Comparison of ENCODE assay signal across 11 mouse cellular contexts in the genomic region with DNA sequence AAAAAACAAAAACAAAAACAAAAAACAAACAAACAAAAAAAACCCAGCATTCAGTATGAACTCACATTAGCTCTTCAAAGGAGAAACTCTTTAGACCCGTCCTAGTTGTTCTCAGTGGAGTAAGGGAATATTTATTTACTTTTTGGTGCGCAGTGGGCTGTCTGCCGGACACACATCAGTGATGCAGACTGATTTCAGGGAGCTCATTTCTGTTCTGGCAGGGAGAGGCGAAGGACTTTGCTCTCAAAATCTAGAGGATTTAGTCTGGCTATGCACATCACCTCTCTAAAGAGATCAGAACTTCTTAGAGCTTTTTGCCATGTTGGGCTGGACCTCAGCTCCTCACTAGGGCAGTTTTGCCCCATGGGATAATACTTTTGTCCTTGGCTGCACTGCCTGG. TPM values are rescaled to one million over a fixed set of nuclear protein-coding genes. Genes with fewer than 3 reads are reported as not detected.
A peak's percentile ranks its signal among the peaks of the same experiment; 100 is the strongest.
DNase-seq lines count a peak whose midpoint lies in the region; ATAC-seq and TF ChIP-seq lines count a peak whose summit lies in the region.
"Had no signal": no experiment of that assay in that cellular context is flagged by ENCODE, and none has a peak within 500 bp of the region (broad histone marks: within the 10 kb centered on the region; RNA-seq: fewer than 3 reads in every experiment).

No protein-coding gene starts in this region.

- H3K4me2 ChIP-seq in forebrain, embryonic 13.5 days: peak overlapping the region; percentile 93
- peak overlapping the region; percentile 91 for H3K4me2 ChIP-seq in kidney, embryonic 15.5 days
- peak overlapping the region; percentile 89 for H3K4me2 ChIP-seq in midbrain, embryonic 16.5 days (ENCODE audit: low read length)

- peak overlapping the region; percentile 93 for H3K4me3 ChIP-seq in layer of hippocampus, adult 2 months
- peak overlapping the region; percentile 93 for H3K4me3 ChIP-seq in forebrain, embryonic 13.5 days
- H3K4me3 ChIP-seq in kidney, embryonic 15.5 days (replicated peaks): peak overlapping the region; percentile 92
- H3K4me3 ChIP-seq in midbrain, embryonic 16.5 days (ENCODE audit: low read depth, low read length): peak overlapping the region; percentile 89

- WGBS in forebrain, embryonic 13.5 days: 45% methylated on average over 4 of the region's 4 CpGs
- WGBS in kidney, embryonic 15.5 days: 42% methylated on average over 4 of the region's 4 CpGs
- 46% methylated on average over 4 of the region's 4 CpGs for WGBS in midbrain, embryonic 16.5 days

- DNase-seq in layer of hippocampus, adult 2 months (ENCODE audit: low spot score in 2 of 2): no peak
- no peak for DNase-seq in layer of hippocampus, postnatal 14 days (ENCODE audit: low spot score in 2 of 2)
- DNase-seq in MN1 (ENCODE audit: low spot score): no peak
- no peak for DNase-seq in frontal cortex, postnatal 25 days (ENCODE audit: low spot score in 2 of 2)
- DNase-seq: spleen, adult 18-20 months had no signal

- H3K4me1 ChIP-seq in forebrain, embryonic 13.5 days: peaks cover 55% of the 10 kb centered on the region
- H3K4me1 ChIP-seq in kidney, embryonic 15.5 days: peaks cover 55% of the 10 kb centered on the region
- peaks cover 27% of the 10 kb centered on the region for H3K4me1 ChIP-seq in midbrain, embryonic 16.5 days (ENCODE audit: control insufficient read depth, insufficient read depth, low read length)

- peak overlapping the region; percentile 97 for H3K9ac ChIP-seq in forebrain, embryonic 13.5 days
- peak overlapping the region; percentile 1; the same call in 1 of the 2 replicates for H3K9ac ChIP-seq in kidney, embryonic 15.5 days
- peak overlapping the region; percentile 36 for H3K9ac ChIP-seq in midbrain, embryonic 16.5 days (ENCODE audit: low read depth, low read length)

- no peak for TF ChIP-seq CTCF in layer of hippocampus, adult 2 months (conservative IDR thresholded peaks at IDR 0.05)

- ATAC-seq in forebrain, embryonic 13.5 days: no peak
- no peak for ATAC-seq in kidney, embryonic 15.5 days (replicated peaks; ENCODE audit: low FRiP score)
- no peak for ATAC-seq in midbrain, embryonic 16.5 days
- ATAC-seq in erythroid progenitor cell, adult 5-6 weeks (replicated peaks; ENCODE audit: low FRiP score, poor library complexity, severe bottlenecking): no peak

- H3K36me3 ChIP-seq in forebrain, embryonic 13.5 days (ENCODE audit: poor library complexity, severe bottlenecking): peaks cover 33% of the 10 kb centered on the region
- H3K36me3 ChIP-seq in kidney, embryonic 15.5 days: peaks cover 24% of the 10 kb centered on the region
- H3K36me3 ChIP-seq in midbrain, embryonic 16.5 days (ENCODE audit: control insufficient read depth, insufficient read depth, low read length): no peaks in the 10 kb centered on the region; the same call in 1 of the 2 replicates

- no peaks in the 10 kb centered on the region for H3K9me3 ChIP-seq in forebrain, embryonic 13.5 days (replicated peaks)
- H3K9me3 ChIP-seq in kidney, embryonic 15.5 days (replicated peaks): no peaks in the 10 kb centered on the region; the same call in 1 of the 2 replicates
- H3K9me3 ChIP-seq in midbrain, embryonic 16.5 days (replicated peaks; ENCODE audit: control insufficient read depth, low read length, poor library complexity, severe bottlenecking): no peaks in the 10 kb centered on the region; the same call in 1 of the 2 replicates

- peak overlapping the region; percentile 72 for H3K27ac ChIP-seq in layer of hippocampus, adult 2 months
- H3K27ac ChIP-seq in forebrain, embryonic 13.5 days: no peak overlapping the region
- H3K27ac ChIP-seq in kidney, embryonic 15.5 days: no peak overlapping the region
- no peak overlapping the region for H3K27ac ChIP-seq in midbrain, embryonic 16.5 days (ENCODE audit: low read length)

- no peaks in the 10 kb centered on the region for H3K27me3 ChIP-seq in forebrain, embryonic 13.5 days
- H3K27me3 ChIP-seq in kidney, embryonic 15.5 days: peaks cover 16% of the 10 kb centered on the region
- no peaks in the 10 kb centered on the region for H3K27me3 ChIP-seq in midbrain, embryonic 16.5 days (ENCODE audit: control insufficient read depth, insufficient read depth, low read depth, low read length)

RNA-seq across cellular contexts. Expression of gene Hunk, which starts 2.1 kb away (rescaled TPM):
- 10 to 100 TPM; 25.7 to 31.1 TPM for total RNA-seq in layer of hippocampus, adult 2 months (2021)
- total RNA-seq in layer of hippocampus, postnatal 14 days (2021): 10 to 100 TPM; 26.6 to 27.2 TPM
- polyA plus RNA-seq in forebrain, embryonic 13.5 days (2015; fragmentation: Nextera tagmentation; extraction: Ambion mirVana): 10.3 and 11.1 TPM in 2 replicates
- polyA plus RNA-seq in kidney, embryonic 15.5 days (2015; fragmentation: Nextera tagmentation; extraction: Ambion mirVana): 11.8 and 13.5 TPM in 2 replicates
- 6.2 and 7.1 TPM in 2 replicates for polyA plus RNA-seq in midbrain, embryonic 16.5 days (2015; fragmentation: Nextera tagmentation; extraction: Ambion mirVana)
- not detected in 2 replicates for total RNA-seq in erythroid progenitor cell, adult 5-6 weeks (2015; ENCODE audit: low replicate concordance)
- total RNA-seq in erythroid progenitor cell, adult 5-6 weeks (2017; ENCODE audit: low replicate concordance): not detected in 2 replicates
- total RNA-seq: common myeloid progenitor, adult 5-6 weeks; hematopoietic stem cell, adult 5-6 weeks had no signal

Comparison
In these comparisons a context has a peak if more than half of its experiments do, and no peak if none do; other contexts are left out.
1. H3K9ac ChIP-seq: peak in every context shown above with its lines; median percentile 97 in forebrain, embryonic 13.5 days; 36 in midbrain, embryonic 16.5 days; 1 in kidney, embryonic 15.5 days.
2. RNA of gene Hunk, which starts 2.1 kb away (total RNA-seq): 25.7 to 31.1 TPM in layer of hippocampus, adult 2 months and 26.6 to 27.2 TPM in layer of hippocampus, postnatal 14 days; not detected in erythroid progenitor cell, adult 5-6 weeks; every median in the first group is over 10 times any median in the second.
3. Peak in every context shown above with its lines, with median percentiles within 50 percentile points of each other: H3K4me3 ChIP-seq and H3K4me2 ChIP-seq.